Mouse (Mus musculus) hindbrain, embryonic 11.5 days (tissue): Measurements from ENCODE around the gene Gm21833. TPM values are rescaled to one million over a fixed set of nuclear protein-coding genes. Genes with fewer than 3 reads are reported as not detected.
"Not testable (repeated sequence)": the region's sequence is repeated elsewhere in the genome, so short reads cannot be mapped to it uniquely, and the experiment has no call there.

ENCODE experiments used
- ATAC-seq: fragments of 200-750 bp; cut with Nextera tagmentation; 2 replicates; pipeline ENCODE4 v1.8.0; 2017; ENCODE audit warnings: mild to moderate bottlenecking, moderate TSS enrichment, moderate library complexity; ENCODE audit not compliant: low FRiP score
- DNase-seq: peaks from one replicate; pipeline ENCODE4 v3.0.0-alpha.2; 2015; ENCODE audit warnings: low spot score
- H3K27ac ChIP-seq: fragments of 300-500 bp; sonication (generic); 2 replicates; pipeline ENCODE4 v1.5.1; 2014; ENCODE audit warnings: mild to moderate bottlenecking, low read depth, low read length
- H3K27me3 ChIP-seq: fragments of 300-500 bp; sonication (generic); 2 replicates; pipeline ENCODE4 v1.6.1; 2014; ENCODE audit warnings: mild to moderate bottlenecking, low read length, moderate library complexity, mixed read lengths; ENCODE audit not compliant: control insufficient read depth, insufficient read depth
- H3K36me3 ChIP-seq: fragments of 300-500 bp; sonication (generic); 2 replicates; pipeline ENCODE4 v1.6.1; 2014; ENCODE audit warnings: mild to moderate bottlenecking, low read length, moderate library complexity, mixed read lengths; ENCODE audit not compliant: control insufficient read depth, insufficient read depth
- H3K4me1 ChIP-seq: fragments of 300-500 bp; sonication (generic); replicated peaks from 2 replicates; pipeline ENCODE4 v1.6.1; 2014; ENCODE audit warnings: low read length, mixed read lengths; ENCODE audit not compliant: control insufficient read depth, insufficient read depth
- H3K4me2 ChIP-seq: fragments of 300-500 bp; sonication (generic); replicated peaks from 2 replicates; pipeline ENCODE4 v1.6.1; 2014; ENCODE audit warnings: mild to moderate bottlenecking, low read depth, low read length
- H3K4me3 ChIP-seq: fragments of 300-500 bp; sonication (generic); 2 replicates; pipeline ENCODE4 v1.5.1; 2014; ENCODE audit warnings: low read depth, low read length
- H3K9ac ChIP-seq: fragments of 300-500 bp; sonication (generic); 2 replicates; pipeline ENCODE4 v1.6.1; 2014; ENCODE audit warnings: low read depth, low read length
- H3K9me3 ChIP-seq: fragments of 300-500 bp; sonication (generic); 2 replicates; pipeline ENCODE4 v1.6.1; 2016; ENCODE audit warnings: low read length; ENCODE audit not compliant: control insufficient read depth
- WGBS: fragments of 180-500 bp; shearing (Covaris S2); extraction: QIAGEN DNeasy Blood & Tissue Kit; methylation state at CpG from one replicate; pipeline ENCODE4 v1.1.7; 2014; 5-methylcytosine and 5-hydroxymethylcytosine counted together
- polyA plus RNA-seq: library from polyadenylated mRNA; unstranded; fragments of >200 nt; fragmentation: Nextera tagmentation; extraction: Ambion mirVana; gene quantifications from 2 replicates; pipeline ENCODE4 v1.2.1, GENCODE M21; 2014

Gm21833 gene
- polyA plus RNA-seq = not detected in 2 replicates

GRCm38 (mm10) chr16:82828082-82828481 lies at the start of gene Gm21833:
Gene Gm21833 (plus strand): TSS chr16:82828382.
- not testable (repeated sequence) for H3K4me3 ChIP-seq, H3K9ac ChIP-seq, H3K27me3 ChIP-seq, H3K4me1 ChIP-seq, H3K27ac ChIP-seq, ATAC-seq, H3K36me3 ChIP-seq, H3K4me2 ChIP-seq, DNase-seq, H3K9me3 ChIP-seq
- WGBS = 76% methylated on average over 2 of the region's 2 CpGs

DNA sequence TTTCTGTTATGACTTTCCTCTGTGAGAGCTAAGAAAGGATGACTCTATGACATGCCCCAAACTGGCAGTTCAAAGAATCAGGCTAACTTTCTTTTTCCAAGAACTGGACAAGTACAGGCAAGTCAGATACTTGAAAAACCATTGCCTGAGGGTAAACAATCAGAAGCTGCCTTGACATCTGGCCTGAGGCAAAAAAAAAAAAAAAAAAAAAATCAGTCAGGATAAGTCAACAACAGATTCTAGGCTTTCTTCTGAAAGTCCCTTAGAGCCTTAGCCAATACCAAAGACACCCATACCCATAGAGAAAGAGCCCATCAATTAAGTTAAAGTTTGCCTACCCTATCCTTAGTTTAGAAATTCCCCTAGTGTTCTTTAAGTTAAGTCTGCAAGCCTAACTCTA lies 38.7 kb upstream of the Gm21833 start:
- ATAC-seq (no peak), DNase-seq (no peak)
- no peaks in the 10 kb centered on the region for H3K4me1 ChIP-seq
- H3K4me2 ChIP-seq = no peak overlapping the region
- H3K9me3 ChIP-seq = no peaks in the 10 kb centered on the region
- H3K9ac ChIP-seq = no peak overlapping the region
- no peaks in the 10 kb centered on the region for H3K36me3 ChIP-seq
- H3K4me3 ChIP-seq = no peak overlapping the region
- no peaks in the 10 kb centered on the region for H3K27me3 ChIP-seq
- no peak overlapping the region for H3K27ac ChIP-seq

DNA sequence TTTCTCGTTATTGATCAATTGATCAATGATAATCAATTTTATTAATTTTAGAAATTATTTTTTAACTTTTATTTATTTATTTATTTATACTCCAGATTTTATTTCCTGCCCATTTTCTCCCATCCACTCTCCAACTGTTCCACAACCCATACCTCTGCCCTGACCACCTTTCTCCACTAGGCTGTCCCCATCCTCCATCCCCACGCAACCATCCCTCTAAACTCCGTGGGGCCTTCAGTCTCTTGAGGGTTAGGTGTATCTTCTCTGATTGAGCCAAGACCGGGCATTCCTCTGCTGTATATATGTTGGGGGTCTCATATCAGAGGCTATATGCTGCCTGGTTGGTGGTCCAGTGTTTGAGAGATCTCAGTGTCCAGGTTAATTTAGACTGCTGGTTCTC lies 31.7 kb upstream of the Gm21833 start:
- Histone ChIP-seq H3K36me3 (no peaks in the 10 kb centered on the region), H3K4me2 (no peak overlapping the region), H3K27me3 (no peaks in the 10 kb centered on the region), H3K9me3 (no peaks in the 10 kb centered on the region), H3K27ac (no peak overlapping the region), H3K4me3 (no peak overlapping the region), H3K9ac (no peak overlapping the region), H3K4me1 (no peaks in the 10 kb centered on the region)
- WGBS = 80% methylated on average over 4 of the region's 4 CpGs
- 0 out of 2 replicates have a peak, but pooled peaks have one; percentile 43 for ATAC-seq
- no peak for DNase-seq

GRCm38 (mm10) chr16:82815255-82815654 lies 12.9 kb upstream of the Gm21833 start:
- Histone ChIP-seq H3K4me3 (no peak overlapping the region), H3K4me2 (no peak overlapping the region), H3K4me1 (no peaks in the 10 kb centered on the region), H3K9me3 (no peaks in the 10 kb centered on the region), H3K27ac (no peak overlapping the region), H3K36me3 (no peaks in the 10 kb centered on the region), H3K27me3 (no peaks in the 10 kb centered on the region), H3K9ac (no peak overlapping the region)
- no peak for ATAC-seq
- no peak for DNase-seq

- Histone ChIP-seq H3K4me1 (no peaks in the 10 kb centered on the region), H3K4me2 (no peak overlapping the region), H3K9ac (no peak overlapping the region), H3K36me3 (no peaks in the 10 kb centered on the region), H3K9me3 (no peaks in the 10 kb centered on the region), H3K4me3 (no peak overlapping the region), H3K27ac (no peak overlapping the region), H3K27me3 (no peaks in the 10 kb centered on the region)
- no peak for DNase-seq
- 57% methylated on average over 2 of the region's 2 CpGs for WGBS
- ATAC-seq = no peak
These were observed 11.6 kb upstream of the Gm21833 start for GRCm38 (mm10) chr16:82816615-82817014.

GRCm38 (mm10) chr16:82855752-82856151 lies 27.6 kb downstream of the Gm21833 start:
- ATAC-seq = no peak
- WGBS = 90% methylated on average over 2 of the region's 2 CpGs
- DNase-seq = no peak

GRCm38 (mm10) chr16:82864590-82864989 lies 36.4 kb downstream of the Gm21833 start:
- no peak overlapping the region for H3K4me2 ChIP-seq
- H3K9me3 ChIP-seq = no peaks in the 10 kb centered on the region
- H3K27me3 ChIP-seq = no peaks in the 10 kb centered on the region
- ATAC-seq (no peak), DNase-seq (no peak)
- no peaks in the 10 kb centered on the region for H3K36me3 ChIP-seq
- no peak overlapping the region for H3K4me3 ChIP-seq
- H3K27ac ChIP-seq = no peak overlapping the region
- WGBS = 87% methylated on average over 7 of the region's 7 CpGs
- H3K4me1 ChIP-seq = no peaks in the 10 kb centered on the region
- H3K9ac ChIP-seq = no peak overlapping the region

More at GRCm38 (mm10) chr16:82855752-82856151, 27.6 kb downstream of the Gm21833 start:
- Histone ChIP-seq H3K36me3 (no peaks in the 10 kb centered on the region), H3K27me3 (no peaks in the 10 kb centered on the region), H3K4me2 (no peak overlapping the region), H3K4me1 (no peaks in the 10 kb centered on the region), H3K27ac (no peak overlapping the region), H3K4me3 (no peak overlapping the region), H3K9me3 (no peaks in the 10 kb centered on the region), H3K9ac (no peak overlapping the region)
